Mouse (Mus musculus) thymus, postnatal 10 days (tissue): ENCODE results near the gene Olfr1000.
"Not testable (repeated sequence)": the region's sequence is repeated elsewhere in the genome, so short reads cannot be mapped to it uniquely, and the experiment has no call there.

ENCODE experiments used
- DNase-seq, 2 experiments: peaks; one replicate each; pipeline ENCODE4 v3.0.0; 2021; ENCODE audit warnings: low spot score in 2 of 2

Gene Olfr1000

DNA sequence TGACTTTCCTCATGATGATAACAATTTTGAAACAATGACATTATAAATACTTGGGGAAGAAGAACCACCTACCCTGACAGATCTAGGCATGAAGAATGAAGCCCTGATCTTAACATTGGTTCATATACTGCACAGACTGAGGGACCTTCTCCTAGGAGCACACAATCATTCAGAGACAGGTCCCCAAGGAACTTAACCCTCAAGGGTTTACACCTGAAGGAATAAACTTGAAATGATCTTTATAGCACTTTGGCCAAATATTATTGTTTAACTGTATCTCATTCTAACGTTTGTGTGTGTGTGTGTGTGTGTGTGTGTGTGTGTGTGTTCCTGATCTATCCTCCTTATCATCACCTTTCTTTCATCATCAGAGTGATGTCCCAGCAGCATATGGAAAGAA is at the start of gene Olfr1000:
Gene Olfr1000 (minus strand): TSS at position 101 of the 400 bp plus-strand sequence.
- DNase-seq = no peak

DNA sequence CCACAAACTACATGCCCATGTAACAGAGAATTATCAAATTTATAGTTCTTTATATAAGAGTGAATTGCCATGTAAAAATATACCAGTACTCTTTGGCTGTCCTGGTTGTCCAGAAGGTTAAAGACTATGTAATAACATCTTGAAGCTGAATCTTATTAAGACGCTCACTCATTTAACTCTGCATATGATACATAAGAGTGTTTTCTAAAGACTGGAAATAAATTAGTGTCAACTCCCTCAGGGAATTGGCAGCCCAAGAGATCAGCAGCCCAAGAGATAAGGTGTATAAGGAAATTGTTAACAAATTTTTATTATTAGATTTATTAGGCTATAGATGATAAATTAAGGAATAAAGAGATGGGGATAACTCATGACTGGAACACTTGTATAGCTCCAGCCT is 38.9 kb upstream of the Olfr1000 start, which contains the start of gene Olfr1002:
Gene Olfr1002 (minus strand): TSS at position 101 of the 400 bp plus-strand sequence.
- no peak for DNase-seq

DNA sequence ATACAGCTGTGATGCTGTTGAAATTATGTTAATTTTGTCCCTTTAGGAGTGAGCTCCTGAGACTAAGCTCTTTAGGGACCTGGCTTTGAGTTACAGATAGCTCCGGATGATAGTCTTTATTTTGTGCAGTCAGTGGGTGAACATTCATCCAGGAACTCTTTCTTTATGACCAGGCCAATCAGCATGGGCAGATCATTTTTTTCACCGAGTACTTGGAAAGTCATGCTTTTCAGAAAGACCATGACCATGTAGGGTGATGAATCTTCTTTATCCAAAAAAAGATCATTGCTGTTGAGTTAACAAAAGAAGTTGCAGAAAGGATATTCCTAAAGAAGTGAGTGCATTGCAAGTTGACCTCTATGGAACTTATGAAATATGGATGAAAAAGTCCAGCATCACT is 23.1 kb downstream of the Olfr1000 start, which contains the start of gene Olfr998:
Gene Olfr998 (plus strand): TSS at position 301 of the 400 bp plus-strand sequence.
- not testable (repeated sequence) for DNase-seq

DNA sequence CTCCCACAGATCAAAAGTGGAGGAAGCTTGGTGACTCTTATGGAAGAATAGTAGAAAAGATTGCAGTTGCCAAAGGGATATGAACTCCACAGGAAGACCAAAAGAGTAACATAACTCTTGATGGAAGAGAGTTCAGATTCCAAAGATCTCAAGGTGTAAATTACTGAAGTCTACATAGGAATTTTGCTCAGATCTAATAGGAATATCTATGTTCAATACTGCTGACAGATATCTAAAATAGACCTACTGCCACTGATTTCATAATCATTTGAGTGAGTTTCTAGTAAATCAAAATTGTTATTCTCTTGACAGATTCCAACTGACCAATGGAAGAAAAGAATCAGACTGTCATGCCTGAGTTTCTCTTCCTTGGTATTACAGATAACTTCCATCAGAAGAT is 32.8 kb downstream of the Olfr1000 start, which contains the start of gene Olfr996:
Gene Olfr996 (plus strand): TSS at position 301 of the 400 bp plus-strand sequence.
- DNase-seq = no peak

DNA sequence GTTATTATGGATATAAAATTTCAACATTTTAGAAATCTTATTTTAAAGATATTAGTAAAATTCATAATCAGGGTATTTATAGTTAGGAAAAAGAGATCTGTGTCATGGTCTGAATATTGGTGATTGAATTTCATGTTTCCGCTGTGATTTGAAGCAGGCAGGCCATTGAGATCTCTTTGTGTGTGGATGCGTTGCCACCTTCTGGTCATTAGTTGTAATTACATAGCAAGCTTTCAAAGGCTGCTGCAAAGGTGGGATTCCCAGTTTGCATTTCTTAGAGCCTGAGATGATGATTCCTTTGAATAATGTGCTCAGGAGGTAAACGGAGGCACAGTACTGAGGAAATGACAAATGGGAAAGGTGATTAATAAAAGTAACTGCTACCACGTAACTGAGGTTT is 50.5 kb downstream of the Olfr1000 start:
- DNase-seq = no peak

DNA sequence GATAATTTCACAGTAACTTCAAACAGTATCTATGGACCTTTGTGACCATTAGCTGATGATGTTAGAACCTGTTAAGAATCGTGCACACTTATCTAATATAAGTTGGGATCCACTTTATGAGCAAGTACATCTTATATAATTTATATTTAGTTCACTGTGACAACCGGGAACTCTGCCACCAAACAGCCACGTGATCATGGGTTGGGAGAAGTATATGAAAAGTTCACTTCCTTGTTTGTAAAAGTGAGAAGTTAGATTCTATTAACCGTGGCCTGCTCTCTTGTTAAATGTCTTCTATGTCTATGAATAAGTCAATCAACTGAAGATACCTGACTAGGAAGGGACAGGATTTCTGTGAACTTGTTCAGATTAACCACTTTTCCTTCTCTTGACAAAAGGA is 51.5 kb downstream of the Olfr1000 start:
- no peak for DNase-seq
